ENCODE assay signal across 9 mouse cellular contexts in the genomic region with DNA sequence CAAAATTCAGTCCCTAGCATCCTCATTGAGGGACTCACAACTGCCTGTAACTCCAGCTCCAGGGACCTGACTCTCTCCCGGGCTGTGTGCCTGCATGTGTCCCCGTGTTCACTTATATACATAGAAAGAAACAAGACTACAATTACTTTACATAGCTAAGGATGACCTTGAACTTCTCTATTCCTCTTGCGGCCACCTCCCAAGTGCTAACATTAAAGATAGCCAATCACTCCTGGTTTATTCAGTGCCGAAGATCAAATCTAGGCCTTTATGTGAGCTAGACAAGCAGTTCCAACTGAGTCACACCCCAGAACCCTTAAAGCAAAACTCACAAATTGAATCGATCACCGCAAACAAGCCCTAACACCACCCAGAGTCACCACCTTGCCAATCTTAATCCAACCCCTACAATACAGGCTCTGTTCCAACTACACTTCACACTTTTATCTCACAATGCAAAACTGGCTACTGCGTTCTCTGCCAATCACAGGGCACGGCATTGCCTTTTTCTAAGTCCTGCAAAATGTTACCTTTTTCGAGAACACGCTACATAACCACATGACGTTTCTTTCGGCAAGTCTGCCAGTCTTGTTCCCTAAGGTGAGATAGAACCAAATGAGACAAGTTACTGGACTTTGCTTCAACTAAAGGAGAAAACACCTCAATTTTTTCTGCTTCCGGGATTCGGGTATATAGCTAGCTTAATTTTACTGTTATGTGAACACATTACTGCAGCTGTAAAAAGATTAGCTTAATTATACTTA. TPM values are rescaled to one million over a fixed set of nuclear protein-coding genes. Genes with fewer than 3 reads are reported as not detected.
DNase-seq lines count a peak whose midpoint lies in the region; ATAC-seq and TF ChIP-seq lines count a peak whose summit lies in the region.
"Had no signal": no experiment of that assay in that cellular context is flagged by ENCODE, and none has a peak within 500 bp of the region (broad histone marks: within the 10 kb centered on the region; RNA-seq: fewer than 3 reads in every experiment).

No protein-coding gene starts in this region.

- 69% methylated on average over 14 of the region's 14 CpGs for WGBS in embryonic facial prominence, embryonic 12.5 days
- 64% methylated on average over 14 of the region's 14 CpGs for WGBS in intestine, embryonic 14.5 days

- peak overlapping the region; percentile 92 for H3K27ac ChIP-seq in layer of hippocampus, adult 2 months
- no peak overlapping the region for H3K27ac ChIP-seq in embryonic facial prominence, embryonic 12.5 days
- H3K27ac ChIP-seq in intestine, embryonic 14.5 days (ENCODE audit: low read depth): no peak overlapping the region; the same call in 1 of the 2 replicates

- no peak for TF ChIP-seq POLR2A in myocyte (IDR thresholded peaks at IDR 0.05; ENCODE audit: insufficient read length, low read depth)

- ATAC-seq in embryonic facial prominence, embryonic 12.5 days (ENCODE audit: insufficient number of reproducible peaks, insufficient read depth, low FRiP score, low TSS enrichment): no peak
- no peak for ATAC-seq in intestine, embryonic 14.5 days (replicated peaks; ENCODE audit: low FRiP score, low TSS enrichment, low read depth)

- DNase-seq in layer of hippocampus, adult 2 months (ENCODE audit: low spot score in 2 of 2): no peak
- no peak for DNase-seq in layer of hippocampus, adult 9-11 months
- DNase-seq in intestine, embryonic 14.5 days (ENCODE audit: low spot score): no peak
- DNase-seq in Muller cell, postnatal 12 days (ENCODE audit: inconsistent ontology term): no peak
- DNase-seq in right cerebral cortex, postnatal 36 days (ENCODE audit: low spot score in 2 of 2): no peak
- DNase-seq in cerebellum, adult 18-20 months: no peak

- peaks cover 25% of the 10 kb centered on the region for H3K4me1 ChIP-seq in embryonic facial prominence, embryonic 12.5 days
- peaks cover 19% of the 10 kb centered on the region for H3K4me1 ChIP-seq in intestine, embryonic 14.5 days (replicated peaks; ENCODE audit: control insufficient read depth, insufficient read depth, low read length)

- H3K9ac ChIP-seq in embryonic facial prominence, embryonic 12.5 days: peak overlapping the region; percentile 79
- peak overlapping the region; percentile 86 for H3K9ac ChIP-seq in intestine, embryonic 14.5 days (ENCODE audit: low read length)

- H3K4me3 ChIP-seq in layer of hippocampus, adult 2 months: peak overlapping the region; percentile 83
- H3K4me3 ChIP-seq in embryonic facial prominence, embryonic 12.5 days: peak overlapping the region; percentile 75
- peak overlapping the region; percentile 81 for H3K4me3 ChIP-seq in intestine, embryonic 14.5 days (ENCODE audit: low read depth, low read length)
- peak overlapping the region; percentile 98 for H3K4me3 ChIP-seq in myocyte

- TF ChIP-seq CTCF in layer of hippocampus, adult 2 months (conservative IDR thresholded peaks at IDR 0.05): no peak

- peak overlapping the region; percentile 54 for H3ac ChIP-seq in myocyte (ENCODE audit: control insufficient read depth, insufficient read length)

- peaks cover 47% of the 10 kb centered on the region for H3K36me3 ChIP-seq in embryonic facial prominence, embryonic 12.5 days
- H3K36me3 ChIP-seq in intestine, embryonic 14.5 days (ENCODE audit: control insufficient read depth, insufficient read depth, low read length): peaks cover 47% of the 10 kb centered on the region
- H3K36me3 ChIP-seq in myocyte (ENCODE audit: control insufficient read depth, insufficient read depth): peaks cover 30% of the 10 kb centered on the region

- peaks cover 51% of the 10 kb centered on the region for H3K79me2 ChIP-seq in myocyte (ENCODE audit: control insufficient read depth, insufficient read depth)

- no peaks in the 10 kb centered on the region for H3K9me3 ChIP-seq in embryonic facial prominence, embryonic 12.5 days
- H3K9me3 ChIP-seq in intestine, embryonic 14.5 days (ENCODE audit: control insufficient read depth, low read length): no peaks in the 10 kb centered on the region

- peak overlapping the region; percentile 88 for H3K4me2 ChIP-seq in embryonic facial prominence, embryonic 12.5 days (replicated peaks)
- peak overlapping the region; percentile 57 for H3K4me2 ChIP-seq in intestine, embryonic 14.5 days (ENCODE audit: low read length)
- H3K4me2 ChIP-seq in myocyte (ENCODE audit: low read depth): peak overlapping the region; percentile 98

- H3K27me3 ChIP-seq in embryonic facial prominence, embryonic 12.5 days: no peaks in the 10 kb centered on the region
- no peaks in the 10 kb centered on the region for H3K27me3 ChIP-seq in intestine, embryonic 14.5 days (replicated peaks; ENCODE audit: control insufficient read depth, insufficient read depth, low read length)
- H3K27me3 ChIP-seq in myocyte (ENCODE audit: control insufficient read depth, insufficient read depth, insufficient read length): no peaks in the 10 kb centered on the region

TF ChIP-seq in myocyte, 11 proteins besides CTCF, POLR2A, EP300 and RAD21:
- TF ChIP-seq USF1 (IDR thresholded peaks at IDR 0.05; ENCODE audit: low read depth) (no peak), MAX (IDR thresholded peaks at IDR 0.05; ENCODE audit: low read depth) (no peak), E2F4 (IDR thresholded peaks at IDR 0.05; ENCODE audit: insufficient read depth) (no peak), MYOG (IDR thresholded peaks at IDR 0.05; ENCODE audit: control insufficient read depth in 1 of 3, insufficient read depth in 1 of 3, insufficient read length in 2 of 3, low read depth in 2 of 3) (no peak), REST (IDR thresholded peaks at IDR 0.05; ENCODE audit: insufficient read depth, insufficient read length) (no peak), POLR2AphosphoS2 (IDR thresholded peaks at IDR 0.05; ENCODE audit: insufficient read length, low read depth) (no peak), TCF3 (IDR thresholded peaks at IDR 0.05; ENCODE audit: insufficient read length, low read depth) (no peak), TCF12 (IDR thresholded peaks at IDR 0.05; ENCODE audit: insufficient read depth, poor library complexity, severe bottlenecking) (no peak), SRF (IDR thresholded peaks at IDR 0.05; ENCODE audit: control insufficient read depth, insufficient read length, low read depth) (no peak), MYOD1 (IDR thresholded peaks at IDR 0.05; ENCODE audit: control insufficient read depth in 1 of 3, insufficient read length in 2 of 3, low read depth in 2 of 3) (no peak), CEBPB (IDR thresholded peaks at IDR 0.05; ENCODE audit: insufficient read depth, poor library complexity, severe bottlenecking) (no peak)

RNA-seq across cellular contexts. Expression of a gene that starts 1.1 kb away (rescaled TPM):
- total RNA-seq in layer of hippocampus, adult 2 months (2021): 10 to 100 TPM; 42.9 to 52.9 TPM
- polyA plus RNA-seq in embryonic facial prominence, embryonic 12.5 days (2016; fragmentation: Nextera tagmentation; extraction: Ambion mirVana): 43.0 and 43.8 TPM in 2 replicates
- 52.1 and 58.0 TPM in 2 replicates for polyA plus RNA-seq in intestine, embryonic 14.5 days (2014; fragmentation: Nextera tagmentation; extraction: Ambion mirVana)
- polyA plus RNA-seq in myocyte (2012; fragmentation: generic; extraction: Trizol): 71.7 TPM

RNA-seq across cellular contexts. Expression of a gene that starts 13.6 kb away (rescaled TPM):
- total RNA-seq in layer of hippocampus, adult 2 months (2021): not detected
- polyA plus RNA-seq in embryonic facial prominence, embryonic 12.5 days (2016; fragmentation: Nextera tagmentation; extraction: Ambion mirVana): not detected in 2 replicates
- polyA plus RNA-seq in intestine, embryonic 14.5 days (2014; fragmentation: Nextera tagmentation; extraction: Ambion mirVana): not detected in 2 replicates
- polyA plus RNA-seq in myocyte (2012; fragmentation: generic; extraction: Trizol): not detected
- total RNA-seq: left cerebral cortex, postnatal 10 days had no signal

RNA-seq across cellular contexts. Expression of a gene that starts 18.9 kb away (rescaled TPM):
- total RNA-seq in layer of hippocampus, adult 2 months (2021): 10 to 100 TPM; 36.9 to 37.1 TPM
- polyA plus RNA-seq in embryonic facial prominence, embryonic 12.5 days (2016; fragmentation: Nextera tagmentation; extraction: Ambion mirVana): 10.0 and 16.6 TPM in 2 replicates
- 5.7 and 9.0 TPM in 2 replicates for polyA plus RNA-seq in intestine, embryonic 14.5 days (2014; fragmentation: Nextera tagmentation; extraction: Ambion mirVana)
- polyA plus RNA-seq in myocyte (2012; fragmentation: generic; extraction: Trizol): 1.00 TPM

RNA-seq across cellular contexts. Expression of a gene that starts 33.5 kb away (rescaled TPM):
- 1 to 10 TPM; 6.1 to 7.6 TPM for total RNA-seq in layer of hippocampus, adult 2 months (2021)
- polyA plus RNA-seq in embryonic facial prominence, embryonic 12.5 days (2016; fragmentation: Nextera tagmentation; extraction: Ambion mirVana): 5.5 and 7.3 TPM in 2 replicates
- polyA plus RNA-seq in intestine, embryonic 14.5 days (2014; fragmentation: Nextera tagmentation; extraction: Ambion mirVana): 9.3 and 10.9 TPM in 2 replicates
- 0.19 TPM for polyA plus RNA-seq in myocyte (2012; fragmentation: generic; extraction: Trizol)
